Mouse (Mus musculus) midbrain, embryonic 16.5 days (tissue): ENCODE measurements around the gene Grm7. TPM values are rescaled to one million over a fixed set of nuclear protein-coding genes. Genes with fewer than 3 reads are reported as not detected.

Experiments
- ATAC-seq: fragments of 200-750 bp; cut with Nextera tagmentation; 2 replicates; pipeline ENCODE4 v1.8.0; 2017; ENCODE audit warnings: moderate TSS enrichment
- H3K27ac ChIP-seq: fragments of 300-500 bp; sonication (generic); 2 replicates; pipeline ENCODE4 v1.5.1; 2014; ENCODE audit warnings: mild to moderate bottlenecking, low read length, mixed read lengths
- H3K27me3 ChIP-seq: fragments of 300-500 bp; sonication (generic); 2 replicates; pipeline ENCODE4 v1.6.1; 2014; ENCODE audit warnings: low read depth, low read length, mixed read lengths; ENCODE audit not compliant: control insufficient read depth, insufficient read depth
- H3K36me3 ChIP-seq: fragments of 300-500 bp; sonication (generic); 2 replicates; pipeline ENCODE4 v1.6.1; 2014; ENCODE audit warnings: mild to moderate bottlenecking, low read length, moderate library complexity, mixed read lengths; ENCODE audit not compliant: control insufficient read depth, insufficient read depth
- H3K4me1 ChIP-seq: fragments of 300-500 bp; sonication (generic); 2 replicates; pipeline ENCODE4 v1.6.1; 2014; ENCODE audit warnings: mild to moderate bottlenecking, low read length, mixed read lengths; ENCODE audit not compliant: control insufficient read depth, insufficient read depth
- H3K4me2 ChIP-seq: fragments of 300-500 bp; sonication (generic); 2 replicates; pipeline ENCODE4 v1.6.1; 2014; ENCODE audit warnings: mild to moderate bottlenecking, low read length, mixed read lengths
- H3K4me3 ChIP-seq: fragments of 300-500 bp; sonication (generic); 2 replicates; pipeline ENCODE4 v1.5.1; 2014; ENCODE audit warnings: low read depth, mild to moderate bottlenecking, low read length, moderate library complexity, mixed read lengths
- H3K9ac ChIP-seq: fragments of 300-500 bp; sonication (generic); 2 replicates; pipeline ENCODE4 v1.6.1; 2014; ENCODE audit warnings: low read depth, low read length, mixed read lengths
- H3K9me3 ChIP-seq: fragments of 300-500 bp; sonication (generic); replicated peaks from 2 replicates; pipeline ENCODE4 v1.6.1; 2014; ENCODE audit warnings: mild to moderate bottlenecking, low read length, mixed read lengths; ENCODE audit not compliant: control insufficient read depth, poor library complexity, severe bottlenecking
- WGBS: fragments of 180-500 bp; shearing (Covaris S2); extraction: QIAGEN DNeasy Blood & Tissue Kit; methylation state at CpG from one replicate; pipeline ENCODE4 v1.1.7; 2014; 5-methylcytosine and 5-hydroxymethylcytosine counted together
- polyA plus RNA-seq: library from polyadenylated mRNA; unstranded; fragments of >200 nt; fragmentation: Nextera tagmentation; extraction: Ambion mirVana; gene quantifications from 2 replicates; pipeline ENCODE4 v1.2.1, GENCODE M21; 2015

Gene Grm7
- polyA plus RNA-seq: 33.6 and 39.1 TPM in 2 replicates

DNA sequence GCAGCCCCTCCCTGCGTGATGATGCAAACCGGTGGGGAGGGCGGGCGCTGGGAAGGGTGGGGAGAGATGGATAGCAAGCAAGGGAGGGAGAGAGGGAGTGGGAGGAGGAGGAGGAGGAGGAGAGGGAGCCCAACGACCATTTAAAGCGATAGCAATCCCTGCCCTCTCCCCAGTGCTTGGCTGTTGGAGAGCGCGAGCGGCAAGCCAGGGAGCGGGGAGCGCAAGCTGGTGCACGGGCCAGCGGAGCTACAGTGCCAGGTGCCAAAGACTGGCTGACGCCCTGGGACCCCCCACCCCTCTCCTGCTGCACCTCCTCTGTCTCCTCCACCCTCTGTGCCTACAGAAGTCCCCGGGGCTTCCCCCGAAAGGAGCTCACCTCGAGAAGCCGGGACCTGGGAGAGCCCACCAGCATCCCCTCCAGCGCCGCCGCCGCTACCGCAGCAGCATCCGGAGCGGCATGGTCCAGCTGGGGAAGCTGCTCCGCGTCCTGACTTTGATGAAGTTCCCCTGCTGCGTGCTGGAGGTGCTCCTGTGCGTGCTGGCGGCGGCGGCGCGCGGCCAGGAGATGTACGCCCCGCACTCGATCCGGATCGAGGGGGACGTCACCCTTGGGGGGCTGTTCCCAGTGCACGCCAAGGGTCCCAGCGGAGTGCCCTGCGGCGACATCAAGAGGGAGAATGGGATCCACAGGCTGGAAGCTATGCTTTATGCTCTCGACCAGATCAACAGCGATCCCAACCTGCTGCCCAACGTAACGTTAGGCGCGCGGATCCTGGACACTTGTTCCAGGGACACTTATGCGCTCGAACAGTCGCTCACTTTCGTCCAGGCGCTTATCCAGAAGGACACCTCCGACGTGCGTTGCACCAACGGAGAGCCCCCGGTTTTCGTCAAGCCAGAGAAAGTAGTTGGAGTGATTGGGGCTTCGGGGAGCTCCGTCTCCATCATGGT, at the start of gene Grm7:
TSS of gene Grm7 (plus strand) at position 171 of the 951 bp plus-strand sequence.
- Histone ChIP-seq H3K27me3 (0 out of 2 replicates have a peak, but pooled peaks cover 2% of the 10 kb centered on the region), H3K4me3 (peak within 1 kb of the TSS; percentile 74), H3K27ac (peak within 1 kb of the TSS; percentile 86), H3K36me3 (no peaks in the 10 kb centered on the region), H3K9ac (peak within 1 kb of the TSS; percentile 85), H3K4me1 (peaks cover 11% of the 10 kb centered on the region; the same call in 1 of the 2 replicates), H3K9me3 (no peaks in the 10 kb centered on the region), H3K4me2 (peak within 1 kb of the TSS; percentile 81)
- peak; percentile 92 for ATAC-seq
- under 1% methylated on average over 61 of the region's 65 CpGs for WGBS

DNA sequence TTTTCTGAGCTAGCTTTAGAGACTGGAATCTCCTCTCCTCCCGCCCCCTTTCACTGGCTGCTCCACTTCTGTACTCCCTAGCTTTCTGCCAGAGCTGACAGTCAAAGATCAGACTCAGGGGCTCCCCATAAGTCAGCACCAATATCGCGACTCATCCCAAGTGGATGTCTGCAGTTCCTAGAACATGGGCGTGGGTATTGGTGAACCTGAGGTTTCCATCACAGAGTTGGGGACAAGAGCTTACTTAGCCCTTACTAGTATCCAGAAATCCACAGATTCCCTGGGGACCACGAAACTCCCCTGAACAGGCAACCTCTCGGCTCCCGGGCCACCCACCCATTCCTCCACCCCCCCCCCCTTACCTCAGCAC, 355 bp upstream of the Grm7 start:
- no peak; the same call in 1 of the 2 replicates for ATAC-seq
- no peaks in the 10 kb centered on the region for H3K36me3 ChIP-seq
- H3K9ac ChIP-seq: peak overlapping the region; percentile 85
- peak overlapping the region; percentile 86; the same call in 1 of the 2 replicates for H3K27ac ChIP-seq
- 0 out of 2 replicates have a peak, but pooled peaks cover 2% of the 10 kb centered on the region for H3K27me3 ChIP-seq
- peak overlapping the region; percentile 81 for H3K4me2 ChIP-seq
- peaks cover 11% of the 10 kb centered on the region; the same call in 1 of the 2 replicates for H3K4me1 ChIP-seq
- 0% methylated on average over 7 of the region's 7 CpGs for WGBS
- H3K9me3 ChIP-seq: no peaks in the 10 kb centered on the region
- H3K4me3 ChIP-seq: peak overlapping the region; percentile 74

GRCm38 (mm10) chr6:110646901-110647300, 1.5 kb downstream of the Grm7 start:
- peak; percentile 29; the same call in 1 of the 2 replicates for ATAC-seq
- H3K36me3 ChIP-seq: no peaks in the 10 kb centered on the region
- peak overlapping the region; percentile 74 for H3K4me3 ChIP-seq
- H3K4me2 ChIP-seq: peak overlapping the region; percentile 81
- under 1% methylated on average over 12 of the region's 12 CpGs for WGBS
- H3K27me3 ChIP-seq: 0 out of 2 replicates have a peak, but pooled peaks cover 2% of the 10 kb centered on the region
- H3K9ac ChIP-seq: peak overlapping the region; percentile 85
- no peaks in the 10 kb centered on the region for H3K9me3 ChIP-seq
- peaks cover 12% of the 10 kb centered on the region for H3K4me1 ChIP-seq
- H3K27ac ChIP-seq: peak overlapping the region; percentile 43

DNA sequence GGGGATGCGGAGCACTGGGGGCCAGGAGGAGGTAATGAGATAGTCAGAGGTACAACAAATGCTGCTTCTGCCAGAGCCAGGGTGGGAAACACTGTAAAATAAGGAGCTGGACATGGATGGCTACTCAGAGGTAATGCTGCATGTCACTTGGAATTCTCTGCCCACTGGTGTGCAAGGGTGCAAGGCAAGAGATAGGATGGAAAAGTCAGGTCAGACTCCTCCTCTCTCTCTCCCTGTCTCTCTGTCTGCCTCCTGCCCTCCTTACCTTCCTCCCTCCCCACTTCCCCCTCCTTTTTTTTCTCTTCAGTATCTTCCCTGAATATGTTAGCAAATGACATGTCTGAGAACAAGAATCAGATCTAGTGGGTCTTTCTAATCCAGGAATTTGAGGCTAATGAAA, 3.8 kb downstream of the Grm7 start:
- 90% methylated on average over 1 of the region's 1 CpGs for WGBS
- ATAC-seq: no peak
- peak overlapping the region; percentile 34; the same call in 1 of the 2 replicates for H3K9ac ChIP-seq

GRCm38 (mm10) chr6:110653361-110654001, 8.1 kb downstream of the Grm7 start:
- Histone ChIP-seq H3K27me3 (no peaks in the 10 kb centered on the region), H3K27ac (no peak overlapping the region), H3K4me2 (no peak overlapping the region), H3K4me1 (peaks cover 9% of the 10 kb centered on the region), H3K4me3 (no peak overlapping the region), H3K9ac (no peak overlapping the region), H3K9me3 (no peaks in the 10 kb centered on the region), H3K36me3 (no peaks in the 10 kb centered on the region)
- no peak for ATAC-seq
- WGBS: 60% methylated on average over 5 of the region's 5 CpGs

More for the DNA sequence above, 3.8 kb downstream of the Grm7 start:
- 0 out of 2 replicates have a peak, but pooled peaks cover 2% of the 10 kb centered on the region for H3K27me3 ChIP-seq
- no peaks in the 10 kb centered on the region for H3K36me3 ChIP-seq
- H3K4me2 ChIP-seq: peak overlapping the region; percentile 81
- no peak overlapping the region for H3K27ac ChIP-seq
- H3K9me3 ChIP-seq: no peaks in the 10 kb centered on the region
- peaks cover 16% of the 10 kb centered on the region for H3K4me1 ChIP-seq
- peak overlapping the region; percentile 32 for H3K4me3 ChIP-seq

GRCm38 (mm10) chr6:110664436-110664835, 19.1 kb downstream of the Grm7 start:
- no peak overlapping the region for H3K4me2 ChIP-seq
- H3K9me3 ChIP-seq: no peaks in the 10 kb centered on the region
- ATAC-seq: no peak
- no peak overlapping the region for H3K27ac ChIP-seq
- H3K27me3 ChIP-seq: no peaks in the 10 kb centered on the region
- no peak overlapping the region for H3K9ac ChIP-seq
- no peak overlapping the region for H3K4me3 ChIP-seq
- no peaks in the 10 kb centered on the region for H3K4me1 ChIP-seq
- H3K36me3 ChIP-seq: no peaks in the 10 kb centered on the region
- 94% methylated on average over 1 of the region's 1 CpGs for WGBS

GRCm38 (mm10) chr6:110668447-110668846, 23.1 kb downstream of the Grm7 start:
- ATAC-seq: no peak
- H3K36me3 ChIP-seq: no peaks in the 10 kb centered on the region

GRCm38 (mm10) chr6:110690954-110691353, 45.6 kb downstream of the Grm7 start:
- Histone ChIP-seq H3K27ac (no peak overlapping the region), H3K4me1 (no peaks in the 10 kb centered on the region), H3K9me3 (no peaks in the 10 kb centered on the region), H3K36me3 (no peaks in the 10 kb centered on the region), H3K9ac (no peak overlapping the region), H3K4me2 (no peak overlapping the region), H3K4me3 (no peak overlapping the region), H3K27me3 (no peaks in the 10 kb centered on the region)
- WGBS: 81% methylated on average over 1 of the region's 1 CpGs
- no peak for ATAC-seq

More at GRCm38 (mm10) chr6:110668447-110668846, 23.1 kb downstream of the Grm7 start:
- no peaks in the 10 kb centered on the region for H3K4me1 ChIP-seq
- no peak overlapping the region for H3K4me2 ChIP-seq
- no peaks in the 10 kb centered on the region for H3K27me3 ChIP-seq
- no peak overlapping the region for H3K27ac ChIP-seq
- no peak overlapping the region for H3K9ac ChIP-seq
- WGBS: 60% methylated on average over 5 of the region's 5 CpGs
- no peak overlapping the region for H3K4me3 ChIP-seq
- H3K9me3 ChIP-seq: no peaks in the 10 kb centered on the region
